ENCODE assay signal across 10 mouse cellular contexts in genomic region chr11:55417898-55418703, GRCm38 (mm10). TPM values are rescaled to one million over a fixed set of nuclear protein-coding genes. Genes with fewer than 3 reads are reported as not detected.
DNase-seq lines count a peak whose midpoint lies in the region; ATAC-seq and TF ChIP-seq lines count a peak whose summit lies in the region.
"Had no signal": no experiment of that assay in that cellular context is flagged by ENCODE, and none has a peak within 500 bp of the region (broad histone marks: within the 10 kb centered on the region; RNA-seq: fewer than 3 reads in every experiment).

No protein-coding gene starts in this region.

- WGBS in embryonic facial prominence, embryonic 14.5 days, result 1% methylated on average over 17 of the region's 24 CpGs
- WGBS in limb, embryonic 12.5 days, result under 1% methylated on average over 24 of the region's 24 CpGs
- under 1% methylated on average over 24 of the region's 24 CpGs for WGBS in midbrain, embryonic 15.5 days

- peak overlapping the region; percentile 83 for H3K27ac ChIP-seq in left cerebral cortex, adult 2 months
- peak overlapping the region; percentile 93 for H3K27ac ChIP-seq in embryonic facial prominence, embryonic 14.5 days (replicated peaks; ENCODE audit: low read depth, low read length)
- peak overlapping the region; percentile 94 for H3K27ac ChIP-seq in limb, embryonic 12.5 days
- peak overlapping the region; percentile 59; the same call in 1 of the 2 replicates for H3K27ac ChIP-seq in midbrain, embryonic 15.5 days
- H3K27ac ChIP-seq: macrophage had no signal

- peak; percentile 62 for ATAC-seq in embryonic facial prominence, embryonic 14.5 days (ENCODE audit: low read depth)
- no peak; the same call in 1 of the 2 replicates for ATAC-seq in limb, embryonic 12.5 days (ENCODE audit: insufficient number of reproducible peaks, insufficient read depth, low FRiP score, low TSS enrichment, low read depth)
- peak; percentile 71; the same call in 1 of the 2 replicates for ATAC-seq in midbrain, embryonic 15.5 days (replicated peaks)
- no peak for ATAC-seq in monocyte, adult 5-6 weeks (replicated peaks; ENCODE audit: insufficient number of reproducible peaks, low FRiP score, low TSS enrichment, poor library complexity, severe bottlenecking)

- peaks cover 16% of the 10 kb centered on the region; the same call in 1 of the 2 replicates for H3K36me3 ChIP-seq in embryonic facial prominence, embryonic 14.5 days (ENCODE audit: control insufficient read depth, insufficient read depth, low read length)
- H3K36me3 ChIP-seq in limb, embryonic 12.5 days, result peaks cover 11% of the 10 kb centered on the region; the same call in 1 of the 2 replicates
- H3K36me3 ChIP-seq in midbrain, embryonic 15.5 days (replicated peaks), result no peaks in the 10 kb centered on the region

- no peak for TF ChIP-seq CTCF in left cerebral cortex, adult 2 months (IDR thresholded peaks at IDR 0.05)

- H3K4me2 ChIP-seq in embryonic facial prominence, embryonic 14.5 days (ENCODE audit: low read depth, low read length), result peak overlapping the region; percentile 70
- H3K4me2 ChIP-seq in limb, embryonic 12.5 days, result peak overlapping the region; percentile 63
- H3K4me2 ChIP-seq in midbrain, embryonic 15.5 days, result peak overlapping the region; percentile 48

- no peak for DNase-seq in left cerebral cortex, adult 2 months (ENCODE audit: extremely low spot score in 1 of 2, low spot score in 2 of 2)
- DNase-seq in left cerebral cortex, adult 9 months (ENCODE audit: low spot score in 2 of 2), result no peak
- DNase-seq in embryonic facial prominence, embryonic 14.5 days (ENCODE audit: low spot score), result peak; percentile 96
- DNase-seq in heart, postnatal 10 days, result peak; percentile 81
- no peak for DNase-seq in cerebellum, postnatal 25 days

- peak overlapping the region; percentile 34 for H3K4me3 ChIP-seq in left cerebral cortex, adult 2 months
- peak overlapping the region; percentile 56 for H3K4me3 ChIP-seq in embryonic facial prominence, embryonic 14.5 days (ENCODE audit: low read depth, low read length)
- H3K4me3 ChIP-seq in limb, embryonic 12.5 days (replicated peaks), result peak overlapping the region; percentile 58
- H3K4me3 ChIP-seq in midbrain, embryonic 15.5 days, result peak overlapping the region; percentile 23

- H3K4me1 ChIP-seq in embryonic facial prominence, embryonic 14.5 days (ENCODE audit: control insufficient read depth, insufficient read depth, low read length), result peaks cover 24% of the 10 kb centered on the region
- peaks cover 45% of the 10 kb centered on the region for H3K4me1 ChIP-seq in limb, embryonic 12.5 days (replicated peaks)
- peaks cover 27% of the 10 kb centered on the region for H3K4me1 ChIP-seq in midbrain, embryonic 15.5 days

- no peaks in the 10 kb centered on the region for H3K9me3 ChIP-seq in embryonic facial prominence, embryonic 14.5 days (ENCODE audit: control insufficient read depth, low read length)
- H3K9me3 ChIP-seq in limb, embryonic 12.5 days, result no peaks in the 10 kb centered on the region
- no peaks in the 10 kb centered on the region for H3K9me3 ChIP-seq in midbrain, embryonic 15.5 days

- H3K9ac ChIP-seq in embryonic facial prominence, embryonic 14.5 days (ENCODE audit: low read depth, low read length), result peak overlapping the region; percentile 81
- peak overlapping the region; percentile 77 for H3K9ac ChIP-seq in limb, embryonic 12.5 days (replicated peaks)
- H3K9ac ChIP-seq in midbrain, embryonic 15.5 days, result peak overlapping the region; percentile 20; the same call in 1 of the 2 replicates

- H3K27me3 ChIP-seq in embryonic facial prominence, embryonic 14.5 days (replicated peaks; ENCODE audit: control insufficient read depth, insufficient read depth, low read length), result no peaks in the 10 kb centered on the region
- no peaks in the 10 kb centered on the region; the same call in 1 of the 2 replicates for H3K27me3 ChIP-seq in limb, embryonic 12.5 days
- H3K27me3 ChIP-seq in midbrain, embryonic 15.5 days (replicated peaks), result no peaks in the 10 kb centered on the region; the same call in 1 of the 2 replicates

- intact Hi-C loops in left cerebral cortex, adult 2 months (cut with DNase I), result no loop called here
- intact Hi-C loops in heart, postnatal 10 days (cut with DNase I), result loop anchor here (2.0 kb wide), 2 partner anchors 27 kb away; no protein-coding TSS in a partner anchor

RNA-seq across cellular contexts. Expression of gene Sparc, which starts 4.9 kb away (rescaled TPM):
- total RNA-seq in left cerebral cortex, adult 2 months (2021), result 100 to 1,000 TPM; 177 to 202 TPM
- polyA plus RNA-seq in embryonic facial prominence, embryonic 14.5 days (2014; fragmentation: Nextera tagmentation; extraction: Ambion mirVana), result 2,713 and 3,340 TPM in 2 replicates
- 1,000 to 10,000 TPM; 1,750 to 1,767 TPM for total RNA-seq in heart, postnatal 10 days (2021)
- polyA plus RNA-seq in limb, embryonic 12.5 days (2016; fragmentation: Nextera tagmentation; extraction: Ambion mirVana), result 444 and 488 TPM in 2 replicates
- polyA plus RNA-seq in midbrain, embryonic 15.5 days (2015; fragmentation: Nextera tagmentation; extraction: Ambion mirVana), result 482 and 547 TPM in 2 replicates
- not detected in 3 replicates for total RNA-seq in monocyte, adult 5-6 weeks (2017)
- total RNA-seq: MEL had no signal

RNA-seq across cellular contexts. Expression of gene Atox1, which starts 42.9 kb away (rescaled TPM):
- total RNA-seq in left cerebral cortex, adult 2 months (2021), result 10 to 100 TPM; 87.0 to 97.9 TPM
- 409 and 416 TPM in 2 replicates for polyA plus RNA-seq in embryonic facial prominence, embryonic 14.5 days (2014; fragmentation: Nextera tagmentation; extraction: Ambion mirVana)
- total RNA-seq in heart, postnatal 10 days (2021), result 100 to 1,000 TPM; 168 to 169 TPM
- polyA plus RNA-seq in limb, embryonic 12.5 days (2016; fragmentation: Nextera tagmentation; extraction: Ambion mirVana), result 264 and 265 TPM in 2 replicates
- 225 and 229 TPM in 2 replicates for polyA plus RNA-seq in midbrain, embryonic 15.5 days (2015; fragmentation: Nextera tagmentation; extraction: Ambion mirVana)
- 91.4 to 104 TPM (median 99.3 TPM) in 3 replicates for total RNA-seq in monocyte, adult 5-6 weeks (2017)

RNA-seq across cellular contexts. Expression of gene G3bp1, which starts 51.4 kb away (rescaled TPM):
- total RNA-seq in left cerebral cortex, adult 2 months (2021), result 10 to 100 TPM; 34.8 to 35.0 TPM
- polyA plus RNA-seq in embryonic facial prominence, embryonic 14.5 days (2014; fragmentation: Nextera tagmentation; extraction: Ambion mirVana), result 147 and 171 TPM in 2 replicates
- total RNA-seq in heart, postnatal 10 days (2021), result 10 to 100 TPM; 48.2 to 54.4 TPM
- polyA plus RNA-seq in limb, embryonic 12.5 days (2016; fragmentation: Nextera tagmentation; extraction: Ambion mirVana), result 246 and 248 TPM in 2 replicates
- polyA plus RNA-seq in midbrain, embryonic 15.5 days (2015; fragmentation: Nextera tagmentation; extraction: Ambion mirVana), result 104 and 105 TPM in 2 replicates
- total RNA-seq in monocyte, adult 5-6 weeks (2017), result 54.8 to 59.5 TPM (median 56.4 TPM) in 3 replicates

Comparison
In these comparisons a context has a peak if more than half of its experiments do, and no peak if none do; other contexts are left out.
1. DNase-seq: peak in embryonic facial prominence, embryonic 14.5 days (single experiment) and heart, postnatal 10 days (2 of 2); none in left cerebral cortex, adult 2 months (0 of 2), left cerebral cortex, adult 9 months (0 of 2) and cerebellum, postnatal 25 days (0 of 2).
2. ATAC-seq: peak in embryonic facial prominence, embryonic 14.5 days (single experiment) and midbrain, embryonic 15.5 days (single experiment); none in limb, embryonic 12.5 days (single experiment) and monocyte, adult 5-6 weeks (single experiment).
3. H3K9ac ChIP-seq: peak in every context shown above with its lines; median percentile 81 in embryonic facial prominence, embryonic 14.5 days; 77 in limb, embryonic 12.5 days; 20 in midbrain, embryonic 15.5 days.
4. RNA of gene Sparc, which starts 4.9 kb away (total RNA-seq): 1,750 to 1,767 TPM in heart, postnatal 10 days and 177 to 202 TPM in left cerebral cortex, adult 2 months; not detected in monocyte, adult 5-6 weeks; every median in the first group is over 100 times any median in the second.
5. Peak in every context shown above with its lines, with median percentiles within 50 percentile points of each other: H3K27ac ChIP-seq, H3K4me3 ChIP-seq and H3K4me2 ChIP-seq.